ENCODE assay signal across 8 mouse cellular contexts in the genomic region with DNA sequence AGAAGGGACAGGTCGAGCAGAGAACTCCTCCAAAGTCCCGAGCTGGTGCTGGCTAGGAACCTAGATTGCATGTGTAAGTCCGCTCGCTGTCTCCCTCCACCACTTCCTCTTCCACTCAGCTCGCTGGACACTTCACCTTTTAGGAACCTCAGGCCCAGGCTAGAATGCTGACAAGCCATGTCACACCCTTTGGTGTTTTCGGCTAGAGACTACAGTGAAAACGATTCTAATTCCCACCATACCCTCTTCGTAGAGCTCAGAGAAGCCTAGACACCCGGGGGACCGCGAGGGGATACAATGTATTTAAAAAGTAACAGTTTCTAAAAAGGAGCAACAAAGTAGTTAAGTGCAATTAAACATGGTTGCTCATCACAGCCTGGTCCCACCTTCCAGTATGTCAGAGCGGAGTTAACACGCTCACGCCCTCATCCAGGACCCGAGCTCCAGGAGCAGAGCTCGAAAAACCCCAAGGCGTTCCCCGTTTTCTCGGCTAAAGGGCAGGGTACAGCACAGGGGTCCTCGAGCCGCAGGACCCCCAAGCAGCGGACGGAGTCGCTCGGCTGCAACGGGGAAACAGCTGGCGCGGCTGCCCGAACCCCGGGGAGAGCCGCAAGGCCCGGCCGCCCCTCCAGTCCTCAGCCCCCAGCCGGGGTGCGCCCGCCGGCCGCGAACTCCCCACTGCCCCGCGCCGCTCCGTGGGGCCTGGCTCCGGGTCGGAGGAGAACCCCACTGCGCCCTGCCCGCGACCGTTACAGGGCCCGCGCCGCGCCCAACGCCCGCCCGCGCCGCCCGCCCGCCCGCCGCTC. TPM values are rescaled to one million over a fixed set of nuclear protein-coding genes. Genes with fewer than 3 reads are reported as not detected.
DNase-seq lines count a peak whose midpoint lies in the region; ATAC-seq lines count a peak whose summit lies in the region.

No protein-coding gene starts in this region.

- peaks cover 14% of the 10 kb centered on the region for H3K4me1 ChIP-seq in heart, embryonic 15.5 days (replicated peaks)

- under 1% methylated on average over 51 of the region's 62 CpGs for WGBS in heart, embryonic 15.5 days

- ATAC-seq in heart, embryonic 15.5 days (replicated peaks; ENCODE audit: insufficient number of reproducible peaks, insufficient read depth, low FRiP score, low read depth): peak; percentile 67
- peak; percentile 43; the same call in 1 of the 2 replicates for ATAC-seq in megakaryocyte progenitor cell, adult 5-6 weeks (replicated peaks; ENCODE audit: poor library complexity)

- no peaks in the 10 kb centered on the region for H3K27me3 ChIP-seq in heart, embryonic 15.5 days
- no peaks in the 10 kb centered on the region for H3K27me3 ChIP-seq in splenic B cell, adult 2 months (ENCODE audit: control insufficient read depth, insufficient read depth, low read length, poor library complexity, severe bottlenecking)

- peak overlapping the region; percentile 89 for H3K27ac ChIP-seq in heart, embryonic 15.5 days

- peak; percentile 38 for DNase-seq in adrenal gland, adult 2 months
- no peak for DNase-seq in adrenal gland, postnatal 4 days (ENCODE audit: low spot score in 2 of 2)
- DNase-seq in 3T3-L1 (ENCODE audit: low read depth, low spot score): peak; percentile 58
- DNase-seq in c-Kit-positive CD71-negative TER-119-negative erythroid progenitor cells, embryonic 14.5 days (ENCODE audit: low read depth): peak; percentile 53
- peak; percentile 18 to 24 for DNase-seq in layer of hippocampus, postnatal 14 days (ENCODE audit: low spot score in 2 of 2)
- peak; percentile 29 for DNase-seq in splenic B cell, adult 2 months (ENCODE audit: low read depth, low spot score)

- H3K4me2 ChIP-seq in heart, embryonic 15.5 days: peak overlapping the region; percentile 86

- H3K36me3 ChIP-seq in heart, embryonic 15.5 days: no peaks in the 10 kb centered on the region
- no peaks in the 10 kb centered on the region for H3K36me3 ChIP-seq in splenic B cell, adult 2 months (ENCODE audit: control insufficient read depth, insufficient read depth, low read length, poor library complexity, severe bottlenecking)

- peak overlapping the region; percentile 97 for H3K4me3 ChIP-seq in heart, embryonic 15.5 days

- peak overlapping the region; percentile 98 for H3K9ac ChIP-seq in heart, embryonic 15.5 days

- H3K9me3 ChIP-seq in heart, embryonic 15.5 days (replicated peaks): no peaks in the 10 kb centered on the region

RNA-seq across cellular contexts. Expression of gene Eloa, which starts 0.6 kb away (rescaled TPM):
- total RNA-seq in adrenal gland, adult 2 months (2021): 10 to 100 TPM; 40.8 to 46.8 TPM
- polyA plus RNA-seq in adrenal gland, adult 2 months (2012; rRNA removed): 4.2 and 4.4 TPM in 2 replicates
- 10 to 100 TPM; 50.6 to 50.7 TPM for total RNA-seq in adrenal gland, postnatal 4 days (2021)
- 27.3 and 31.4 TPM in 2 replicates for polyA plus RNA-seq in heart, embryonic 15.5 days (2015; fragmentation: Nextera tagmentation; extraction: Ambion mirVana)
- total RNA-seq in layer of hippocampus, postnatal 14 days (2021): 10 to 100 TPM; 31.7 TPM
- 55.2 and 58.2 TPM in 2 replicates for total RNA-seq in megakaryocyte progenitor cell, adult 5-6 weeks (2015)
- total RNA-seq in megakaryocyte progenitor cell, adult 5-6 weeks (2017): 50.3 and 56.8 TPM in 2 replicates

RNA-seq across cellular contexts. Expression of gene Rpl11, which starts 32.3 kb away (rescaled TPM):
- 100 to 1,000 TPM; 582 to 615 TPM for total RNA-seq in adrenal gland, adult 2 months (2021)
- polyA plus RNA-seq in adrenal gland, adult 2 months (2012; rRNA removed): 162 and 164 TPM in 2 replicates
- total RNA-seq in adrenal gland, postnatal 4 days (2021): 100 to 1,000 TPM; 700 to 707 TPM
- 236 and 245 TPM in 2 replicates for polyA plus RNA-seq in heart, embryonic 15.5 days (2015; fragmentation: Nextera tagmentation; extraction: Ambion mirVana)
- 100 to 1,000 TPM; 254 to 300 TPM for total RNA-seq in layer of hippocampus, postnatal 14 days (2021)
- total RNA-seq in megakaryocyte progenitor cell, adult 5-6 weeks (2015): 1,572 and 1,580 TPM in 2 replicates
- total RNA-seq in megakaryocyte progenitor cell, adult 5-6 weeks (2017): 841 and 996 TPM in 2 replicates

RNA-seq across cellular contexts. Expression of gene Pithd1, which starts 33.9 kb away (rescaled TPM):
- 10 to 100 TPM; 23.1 to 35.5 TPM for total RNA-seq in adrenal gland, adult 2 months (2021)
- 59.2 and 59.4 TPM in 2 replicates for polyA plus RNA-seq in adrenal gland, adult 2 months (2012; rRNA removed)
- total RNA-seq in adrenal gland, postnatal 4 days (2021): 10 to 100 TPM; 35.2 to 39.2 TPM
- polyA plus RNA-seq in heart, embryonic 15.5 days (2015; fragmentation: Nextera tagmentation; extraction: Ambion mirVana): 34.0 and 57.7 TPM in 2 replicates
- 10 to 100 TPM; 86.8 to 90.1 TPM for total RNA-seq in layer of hippocampus, postnatal 14 days (2021)
- total RNA-seq in megakaryocyte progenitor cell, adult 5-6 weeks (2015): 19.8 and 22.7 TPM in 2 replicates
- total RNA-seq in megakaryocyte progenitor cell, adult 5-6 weeks (2017): 18.3 and 31.5 TPM in 2 replicates

RNA-seq across cellular contexts. Expression of gene Lypla2, which starts 48.5 kb away (rescaled TPM):
- total RNA-seq in adrenal gland, adult 2 months (2021): 10 to 100 TPM; 59.8 to 78.2 TPM
- 155 and 169 TPM in 2 replicates for polyA plus RNA-seq in adrenal gland, adult 2 months (2012; rRNA removed)
- 10 to 100 TPM; 64.7 to 65.4 TPM for total RNA-seq in adrenal gland, postnatal 4 days (2021)
- 59.6 and 79.0 TPM in 2 replicates for polyA plus RNA-seq in heart, embryonic 15.5 days (2015; fragmentation: Nextera tagmentation; extraction: Ambion mirVana)
- total RNA-seq in layer of hippocampus, postnatal 14 days (2021): 100 to 1,000 TPM; 107 to 111 TPM
- 37.2 and 42.6 TPM in 2 replicates for total RNA-seq in megakaryocyte progenitor cell, adult 5-6 weeks (2015)
- total RNA-seq in megakaryocyte progenitor cell, adult 5-6 weeks (2017): 15.7 and 21.9 TPM in 2 replicates

RNA-seq across cellular contexts. Expression of gene Gale, which starts 57.4 kb away (rescaled TPM):
- 10 to 100 TPM; 15.5 to 24.8 TPM for total RNA-seq in adrenal gland, adult 2 months (2021)
- polyA plus RNA-seq in adrenal gland, adult 2 months (2012; rRNA removed): 22.9 and 33.3 TPM in 2 replicates
- total RNA-seq in adrenal gland, postnatal 4 days (2021): 10 to 100 TPM; 17.7 to 24.6 TPM
- polyA plus RNA-seq in heart, embryonic 15.5 days (2015; fragmentation: Nextera tagmentation; extraction: Ambion mirVana): 17.6 and 24.8 TPM in 2 replicates
- 10 to 100 TPM; 26.9 to 29.0 TPM for total RNA-seq in layer of hippocampus, postnatal 14 days (2021)
- total RNA-seq in megakaryocyte progenitor cell, adult 5-6 weeks (2015): 4.4 and 5.2 TPM in 2 replicates
- total RNA-seq in megakaryocyte progenitor cell, adult 5-6 weeks (2017): 2.2 and 4.7 TPM in 2 replicates

Comparison
In these comparisons a context has a peak if more than half of its experiments do, and no peak if none do; other contexts are left out.
1. DNase-seq: peak in adrenal gland, adult 2 months (single experiment), 3T3-L1 (single experiment), c-Kit-positive CD71-negative TER-119-negative erythroid progenitor cells, embryonic 14.5 days (single experiment), layer of hippocampus, postnatal 14 days (2 of 2) and splenic B cell, adult 2 months (single experiment); none in adrenal gland, postnatal 4 days (0 of 2).